Mouse (Mus musculus) midbrain, embryonic 14.5 days (tissue): ENCODE results near the gene Rap1gap. TPM values are rescaled to one million over a fixed set of nuclear protein-coding genes. Genes with fewer than 3 reads are reported as not detected.

ENCODE experiments used
- ATAC-seq: fragments of 200-750 bp; cut with Nextera tagmentation; 2 replicates; pipeline ENCODE4 v1.8.0; 2017; ENCODE audit warnings: moderate number of reproducible peaks, moderate library complexity; ENCODE audit not compliant: low FRiP score, low TSS enrichment
- DNase-seq: peaks from one replicate; pipeline ENCODE4 v3.0.0-alpha.2; 2015
- H3K27ac ChIP-seq: fragments of 300-500 bp; sonication (generic); replicated peaks from 2 replicates; pipeline ENCODE4 v1.5.1; 2014; ENCODE audit warnings: mild to moderate bottlenecking, low read depth, low read length, moderate library complexity
- H3K27me3 ChIP-seq: fragments of 300-500 bp; sonication (generic); 2 replicates; pipeline ENCODE4 v1.6.1; 2014; ENCODE audit warnings: low read length, control low read depth, mixed read lengths; ENCODE audit not compliant: control insufficient read depth, insufficient read depth
- H3K36me3 ChIP-seq: fragments of 300-500 bp; sonication (generic); 2 replicates; pipeline ENCODE4 v1.6.1; 2014; ENCODE audit warnings: low read length, control low read depth; ENCODE audit not compliant: control insufficient read depth, insufficient read depth
- H3K4me1 ChIP-seq: fragments of 300-500 bp; sonication (generic); 2 replicates; pipeline ENCODE4 v1.6.1; 2014; ENCODE audit warnings: mild to moderate bottlenecking, antibody characterized with exemption, low read length, control low read depth; ENCODE audit not compliant: control insufficient read depth, insufficient read depth
- H3K4me2 ChIP-seq: fragments of 300-500 bp; sonication (generic); 2 replicates; pipeline ENCODE4 v1.6.1; 2014; ENCODE audit warnings: mild to moderate bottlenecking, low read length, moderate library complexity
- H3K4me3 ChIP-seq: fragments of 300-500 bp; sonication (generic); replicated peaks from 2 replicates; pipeline ENCODE4 v1.5.1; 2014; ENCODE audit warnings: low read depth, low read length
- H3K9ac ChIP-seq: fragments of 300-500 bp; sonication (generic); replicated peaks from 2 replicates; pipeline ENCODE4 v1.6.1; 2014; ENCODE audit warnings: mild to moderate bottlenecking, low read length, moderate library complexity
- H3K9me3 ChIP-seq: fragments of 300-500 bp; sonication (generic); 2 replicates; pipeline ENCODE4 v1.6.1; 2016; ENCODE audit warnings: low read length, control low read depth, mixed read lengths; ENCODE audit not compliant: control insufficient read depth
- WGBS: fragments of 180-500 bp; shearing (Covaris S2); extraction: QIAGEN DNeasy Blood & Tissue Kit; methylation state at CpG from one replicate; pipeline ENCODE4 v1.1.7; 2014; 5-methylcytosine and 5-hydroxymethylcytosine counted together
- polyA plus RNA-seq: library from polyadenylated mRNA; unstranded; fragments of >200 nt; fragmentation: Nextera tagmentation; extraction: Ambion mirVana; gene quantifications from 2 replicates; pipeline ENCODE4 v1.2.1, GENCODE M21; 2014

Gene Rap1gap
- polyA plus RNA-seq, 1 experiment from 2014 or later = 57.7 TPM

DNA sequence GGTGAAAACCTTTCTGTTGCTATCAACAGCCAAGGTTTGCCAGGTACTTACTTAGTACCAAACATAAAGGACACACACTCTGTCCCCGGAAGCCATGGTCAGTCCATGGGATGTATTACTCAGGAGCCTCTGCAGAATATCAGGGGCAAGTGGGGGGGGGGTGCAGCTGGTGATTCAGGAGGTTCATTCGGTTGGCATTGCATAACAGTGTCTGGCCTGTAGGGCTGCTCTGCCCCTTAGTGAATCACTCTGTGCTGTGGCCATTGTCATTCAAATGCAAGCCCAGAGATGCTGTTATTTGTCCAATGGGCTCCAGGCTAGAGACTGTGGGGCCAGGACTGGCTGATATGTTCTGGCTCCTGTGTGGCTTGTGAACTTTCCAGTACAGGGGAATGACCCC is 40.0 kb downstream of the Rap1gap start:
- H3K4me3 ChIP-seq = no peak overlapping the region
- DNase-seq = no peak
- no peaks in the 10 kb centered on the region for H3K36me3 ChIP-seq
- no peak for ATAC-seq
- peaks cover 14% of the 10 kb centered on the region for H3K4me1 ChIP-seq
- H3K4me2 ChIP-seq = no peak overlapping the region
- H3K9ac ChIP-seq = no peak overlapping the region
- no peaks in the 10 kb centered on the region for H3K27me3 ChIP-seq
- 41% methylated on average over 2 of the region's 2 CpGs for WGBS
- no peaks in the 10 kb centered on the region for H3K9me3 ChIP-seq
- H3K27ac ChIP-seq = no peak overlapping the region

DNA sequence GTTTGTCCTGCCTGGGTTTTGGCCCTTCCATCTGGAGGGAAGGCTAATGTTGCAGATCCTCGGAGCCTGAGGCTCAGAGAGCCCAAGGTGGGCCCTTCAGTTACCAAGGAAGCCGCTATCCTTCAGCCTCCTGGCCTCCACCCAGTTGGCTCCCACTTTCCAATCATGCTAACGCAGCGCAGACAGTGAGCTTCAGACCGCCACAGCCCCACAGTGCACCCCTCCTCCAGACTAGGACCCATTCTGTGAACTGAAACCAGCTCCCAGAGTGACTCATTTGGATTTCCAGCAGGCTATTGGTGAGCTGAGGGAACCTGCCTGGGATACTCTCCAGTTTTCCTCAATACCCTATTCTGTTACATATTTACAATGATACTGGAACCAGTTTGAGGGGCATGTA is 40.9 kb downstream of the Rap1gap start:
- H3K36me3 ChIP-seq = no peaks in the 10 kb centered on the region
- no peak for ATAC-seq
- 84% methylated on average over 5 of the region's 5 CpGs for WGBS

DNA sequence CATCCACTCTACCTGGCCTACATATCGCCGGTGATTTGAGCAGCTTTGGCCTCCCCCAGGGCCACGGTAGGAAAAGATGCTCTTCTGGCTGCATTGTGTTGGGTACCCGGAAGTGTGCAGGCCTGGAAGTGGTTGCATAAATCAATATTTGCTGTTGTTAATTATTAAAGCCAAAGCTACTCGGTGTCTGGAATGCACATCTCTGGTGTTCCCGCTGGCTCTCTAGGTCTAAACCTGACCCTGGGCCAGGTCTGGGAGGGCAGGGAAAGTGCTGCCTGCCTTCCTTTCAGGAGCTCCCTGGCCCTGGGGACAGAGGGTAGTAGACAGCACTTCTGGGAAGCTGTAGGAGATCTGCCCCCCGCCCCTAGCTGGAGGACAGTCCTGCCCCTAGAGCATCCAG is 42.0 kb downstream of the Rap1gap start:
- H3K4me1 ChIP-seq = peaks cover 15% of the 10 kb centered on the region
- peak overlapping the region; percentile 81 for H3K4me2 ChIP-seq
- H3K27ac ChIP-seq = no peak overlapping the region
- H3K27me3 ChIP-seq = no peaks in the 10 kb centered on the region
- H3K9me3 ChIP-seq = no peaks in the 10 kb centered on the region
- ATAC-seq (no peak), DNase-seq (no peak)
- H3K9ac ChIP-seq = no peak overlapping the region; the same call in 1 of the 2 replicates
- H3K4me3 ChIP-seq = no peak overlapping the region
- 65% methylated on average over 7 of the region's 7 CpGs for WGBS
- H3K36me3 ChIP-seq = no peaks in the 10 kb centered on the region

More for the DNA sequence above, 40.9 kb downstream of the Rap1gap start:
- no peak for DNase-seq
- H3K27ac ChIP-seq = no peak overlapping the region
- H3K9me3 ChIP-seq = no peaks in the 10 kb centered on the region
- peaks cover 15% of the 10 kb centered on the region for H3K4me1 ChIP-seq
- no peaks in the 10 kb centered on the region for H3K27me3 ChIP-seq
- H3K4me3 ChIP-seq = no peak overlapping the region
- H3K4me2 ChIP-seq = no peak overlapping the region
- H3K9ac ChIP-seq = no peak overlapping the region

DNA sequence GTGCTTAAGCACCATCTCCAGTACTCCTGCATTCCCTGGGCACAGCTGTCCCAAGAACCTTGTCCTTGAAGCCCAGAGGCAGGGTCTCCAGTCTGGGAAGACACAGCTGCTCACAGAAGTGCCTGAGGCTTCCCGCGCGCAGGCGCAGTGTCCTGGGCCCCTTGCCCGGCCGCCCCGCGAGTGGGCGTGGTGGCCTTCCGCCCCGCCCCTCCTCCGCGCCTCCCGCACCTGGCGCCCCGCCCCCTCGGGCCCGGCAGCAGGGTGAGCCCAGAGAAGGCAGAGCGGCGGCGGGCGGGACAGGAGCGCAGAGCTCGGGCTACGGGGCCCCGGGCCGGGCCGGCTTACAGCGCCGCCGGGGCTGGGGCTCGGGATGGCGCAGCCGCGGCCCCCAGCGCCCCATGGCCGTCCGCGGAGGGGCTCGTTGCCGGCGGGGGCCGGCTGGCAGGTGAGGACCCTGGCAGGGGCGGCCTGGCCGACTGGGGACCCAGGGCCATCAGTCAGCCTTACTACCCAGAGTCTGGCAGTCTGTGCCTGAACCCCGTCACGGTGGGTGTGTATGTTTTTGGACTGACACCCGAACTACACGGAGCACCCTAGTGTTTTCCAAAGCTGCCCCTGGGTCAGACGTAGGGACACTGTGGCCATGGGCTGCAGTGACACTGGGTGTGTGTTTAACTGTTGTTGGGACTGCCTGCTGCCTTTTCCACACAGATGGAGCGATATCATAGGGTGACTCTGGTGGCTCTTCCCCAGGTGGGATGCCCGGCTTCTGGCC is 42.9 kb downstream of the Rap1gap start:
- peaks cover 15% of the 10 kb centered on the region for H3K4me1 ChIP-seq
- peak overlapping the region; percentile 81 for H3K4me2 ChIP-seq
- H3K27me3 ChIP-seq = no peaks in the 10 kb centered on the region
- DNase-seq (peak; percentile 95), ATAC-seq (peak; percentile 77)
- no peaks in the 10 kb centered on the region for H3K36me3 ChIP-seq
- no peak overlapping the region for H3K27ac ChIP-seq
- H3K9me3 ChIP-seq = no peaks in the 10 kb centered on the region
- 4% methylated on average over 52 of the region's 52 CpGs for WGBS
- peak overlapping the region; percentile 74 for H3K9ac ChIP-seq
- H3K4me3 ChIP-seq = peak overlapping the region; percentile 52

DNA sequence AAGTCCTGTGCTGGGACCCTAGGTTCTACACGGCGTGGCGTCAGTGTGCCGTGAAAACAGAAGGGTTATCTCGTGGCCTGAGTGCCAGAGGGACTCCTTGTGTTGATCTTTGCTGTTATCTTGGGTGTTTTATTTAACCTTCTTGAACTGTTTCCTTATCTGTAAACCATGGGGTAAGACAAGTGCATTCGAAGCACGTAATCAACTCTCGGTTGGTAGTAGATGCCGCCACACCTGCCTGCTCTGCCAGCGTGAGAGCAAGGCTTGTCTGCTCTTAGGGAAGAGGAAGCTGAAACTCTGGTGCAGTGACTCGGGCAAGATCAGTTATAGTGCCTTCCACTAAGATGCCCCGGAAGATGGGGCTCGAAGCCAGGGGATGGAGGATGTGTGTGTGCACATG is 48.4 kb downstream of the Rap1gap start:
- H3K4me1 ChIP-seq = 0 out of 2 replicates have a peak, but pooled peaks cover 4% of the 10 kb centered on the region
- WGBS = 93% methylated on average over 13 of the region's 13 CpGs
- H3K36me3 ChIP-seq = no peaks in the 10 kb centered on the region
- H3K9ac ChIP-seq = no peak overlapping the region
- H3K27ac ChIP-seq = no peak overlapping the region
- no peak overlapping the region for H3K4me2 ChIP-seq
- no peak overlapping the region for H3K4me3 ChIP-seq
- H3K9me3 ChIP-seq = no peaks in the 10 kb centered on the region
- ATAC-seq (no peak), DNase-seq (no peak)
- no peaks in the 10 kb centered on the region for H3K27me3 ChIP-seq

DNA sequence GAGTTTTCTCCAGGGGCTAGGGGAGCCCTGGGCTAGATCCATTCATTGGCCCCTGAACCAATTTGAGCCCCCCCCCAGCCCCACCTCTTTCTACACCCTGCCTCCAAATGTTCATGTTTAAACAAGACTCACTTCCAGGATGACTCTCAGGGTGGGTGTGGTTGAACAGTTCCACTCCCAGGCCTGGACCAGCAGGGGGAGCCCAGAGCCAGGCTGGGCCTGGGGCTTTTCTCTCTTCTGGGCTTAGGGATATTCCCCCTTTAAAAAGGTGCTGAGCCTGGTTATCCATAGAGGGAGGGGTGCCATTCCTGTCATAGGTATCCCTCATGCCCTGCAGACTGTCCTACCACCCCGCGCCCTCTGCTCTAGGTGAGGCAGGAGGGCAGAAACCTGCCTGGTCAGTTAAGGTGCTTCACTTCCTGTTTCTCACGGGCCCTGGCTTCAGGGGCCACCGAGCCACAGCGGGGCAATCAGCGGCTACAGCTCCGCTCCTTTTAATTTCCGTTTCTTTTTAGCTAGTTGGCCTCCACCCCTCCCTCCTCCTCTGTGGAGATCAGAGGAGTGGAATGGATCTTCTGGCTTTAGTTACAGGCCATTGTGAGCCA is 49.6 kb downstream of the Rap1gap start:
- no peaks in the 10 kb centered on the region for H3K36me3 ChIP-seq
- DNase-seq (no peak), ATAC-seq (no peak)
- H3K4me2 ChIP-seq = no peak overlapping the region
- no peak overlapping the region for H3K9ac ChIP-seq
- no peaks in the 10 kb centered on the region for H3K9me3 ChIP-seq
- no peak overlapping the region for H3K4me3 ChIP-seq
- H3K27me3 ChIP-seq = no peaks in the 10 kb centered on the region
- no peak overlapping the region for H3K27ac ChIP-seq
- peaks cover 10% of the 10 kb centered on the region for H3K4me1 ChIP-seq
- WGBS = 53% methylated on average over 8 of the region's 8 CpGs

DNA sequence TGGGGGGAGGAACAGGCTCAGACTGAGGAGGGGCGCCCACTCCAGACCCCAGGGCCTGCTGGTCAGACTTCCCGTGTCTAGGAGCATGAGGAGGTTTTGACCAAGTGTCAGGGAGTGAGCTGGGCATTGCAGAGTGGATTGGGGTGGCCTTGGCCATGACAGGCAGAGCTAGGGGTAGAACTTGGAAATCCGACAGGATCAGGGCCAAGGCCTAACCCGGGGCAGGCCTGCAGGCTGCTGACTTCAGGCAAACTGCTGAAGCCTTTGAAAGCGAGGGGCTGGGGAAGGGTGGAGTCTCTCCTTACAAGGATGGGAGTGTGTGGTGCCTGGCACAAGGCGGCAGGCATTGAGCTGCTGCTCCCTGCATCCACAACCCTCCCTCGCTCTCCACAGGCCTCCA is 52.5 kb downstream of the Rap1gap start:
- ATAC-seq = no peak
- 61% methylated on average over 6 of the region's 7 CpGs for WGBS
- no peak overlapping the region for H3K9ac ChIP-seq
- H3K4me2 ChIP-seq = no peak overlapping the region
- no peak overlapping the region for H3K4me3 ChIP-seq
- DNase-seq = no peak
- H3K4me1 ChIP-seq = peaks cover 12% of the 10 kb centered on the region
- H3K9me3 ChIP-seq = no peaks in the 10 kb centered on the region
- 0 out of 2 replicates have a peak, but pooled peaks cover 4% of the 10 kb centered on the region for H3K36me3 ChIP-seq
- no peak overlapping the region for H3K27ac ChIP-seq
- no peaks in the 10 kb centered on the region for H3K27me3 ChIP-seq

GRCm38 (mm10) chr4:137717671-137718070 is 53.1 kb downstream of the Rap1gap start:
- DNase-seq = no peak

More at GRCm38 (mm10) chr4:137717671-137718070, 53.1 kb downstream of the Rap1gap start:
- Histone ChIP-seq H3K9ac (no peak overlapping the region), H3K36me3 (0 out of 2 replicates have a peak, but pooled peaks cover 4% of the 10 kb centered on the region), H3K4me2 (no peak overlapping the region), H3K27me3 (no peaks in the 10 kb centered on the region), H3K27ac (no peak overlapping the region), H3K4me3 (no peak overlapping the region), H3K9me3 (no peaks in the 10 kb centered on the region), H3K4me1 (peaks cover 12% of the 10 kb centered on the region)
- WGBS = 77% methylated on average over 15 of the region's 15 CpGs
- ATAC-seq = no peak
